Mouse (Mus musculus) large intestine, adult 2 months (tissue): ENCODE measurements around the gene Bend3. TPM values are rescaled to one million over a fixed set of nuclear protein-coding genes. Genes with fewer than 3 reads are reported as not detected.
A peak's percentile ranks its signal among the peaks of the same experiment; 100 is the strongest.

Source experiments
- DNase-seq: peaks from one replicate; pipeline ENCODE4 v3.0.0-alpha.2; 2012; ENCODE audit warnings: low read depth, low spot score
- WGBS: fragments of 180-500 bp; shearing (Covaris S2); methylation state at CpG from one replicate; pipeline ENCODE4 v1.1.7; 2018; 5-methylcytosine and 5-hydroxymethylcytosine counted together
- polyA plus RNA-seq: library from polyadenylated mRNA; depleted of rRNA; stranded (reverse); fragments of >200 nt; gene quantifications from 2 replicates; pipeline ENCODE4 v1.2.3, GENCODE M21; 2012

The Bend3 gene
- polyA plus RNA-seq, 1 experiment, result 2.2 TPM

GRCm38 (mm10) chr10:43477865-43478681, 558 bp upstream of the Bend3 start:
- no peak for DNase-seq
- 3% methylated on average over 42 of the region's 42 CpGs for WGBS

GRCm38 (mm10) chr10:43479436-43480157, 966 bp downstream of the Bend3 start:
- WGBS, result under 1% methylated on average over 97 of the region's 103 CpGs
- no peak for DNase-seq

GRCm38 (mm10) chr10:43480227-43480849, 1.7 kb downstream of the Bend3 start:
- WGBS, result 24% methylated on average over 13 of the region's 13 CpGs

GRCm38 (mm10) chr10:43481179-43481578, 2.5 kb downstream of the Bend3 start:
- no peak for DNase-seq
- 69% methylated on average over 4 of the region's 4 CpGs for WGBS

More at GRCm38 (mm10) chr10:43480227-43480849, 1.7 kb downstream of the Bend3 start:
- no peak for DNase-seq

GRCm38 (mm10) chr10:43482021-43482420, 3.4 kb downstream of the Bend3 start:
- WGBS, result 88% methylated on average over 5 of the region's 5 CpGs

GRCm38 (mm10) chr10:43483426-43483995, 4.9 kb downstream of the Bend3 start:
- 52% methylated on average over 9 of the region's 9 CpGs for WGBS
- no peak for DNase-seq

More at GRCm38 (mm10) chr10:43482021-43482420, 3.4 kb downstream of the Bend3 start:
- no peak for DNase-seq

GRCm38 (mm10) chr10:43485751-43486268, 7.2 kb downstream of the Bend3 start:
- WGBS, result 75% methylated on average over 6 of the region's 6 CpGs
- no peak for DNase-seq

- no peak for DNase-seq
- 31% methylated on average over 3 of the region's 3 CpGs for WGBS
Measured at GRCm38 (mm10) chr10:43487441-43488010, 8.9 kb downstream of the Bend3 start.

- WGBS, result 42% methylated on average over 4 of the region's 4 CpGs
- DNase-seq, result no peak
Measured at GRCm38 (mm10) chr10:43488258-43488657, 9.6 kb downstream of the Bend3 start.

- no peak for DNase-seq
- 89% methylated on average over 7 of the region's 7 CpGs for WGBS
Measured at GRCm38 (mm10) chr10:43489139-43489538, 10.5 kb downstream of the Bend3 start.

GRCm38 (mm10) chr10:43489550-43489949, 10.9 kb downstream of the Bend3 start:
- DNase-seq, result no peak
- WGBS, result 54% methylated on average over 6 of the region's 6 CpGs

GRCm38 (mm10) chr10:43490034-43490433, 11.4 kb downstream of the Bend3 start:
- no peak for DNase-seq
- WGBS, result 79% methylated on average over 8 of the region's 8 CpGs

GRCm38 (mm10) chr10:43490846-43491245, 12.2 kb downstream of the Bend3 start:
- WGBS, result 43% methylated on average over 5 of the region's 5 CpGs
- peak; percentile 64 for DNase-seq

GRCm38 (mm10) chr10:43502599-43502998, 24.0 kb downstream of the Bend3 start:
- no peak for DNase-seq
- 94% methylated on average over 4 of the region's 4 CpGs for WGBS

GRCm38 (mm10) chr10:43504291-43504690, 25.7 kb downstream of the Bend3 start:
- no peak for DNase-seq
- 36% methylated on average over 1 of the region's 1 CpGs for WGBS

GRCm38 (mm10) chr10:43507051-43507450, 28.4 kb downstream of the Bend3 start:
- no peak for DNase-seq
- WGBS, result 72% methylated on average over 4 of the region's 4 CpGs

- WGBS, result 90% methylated on average over 7 of the region's 7 CpGs
- no peak for DNase-seq
Measured at GRCm38 (mm10) chr10:43509228-43509627, 30.6 kb downstream of the Bend3 start.

- WGBS, result 82% methylated on average over 10 of the region's 10 CpGs
- DNase-seq, result no peak
Measured at GRCm38 (mm10) chr10:43512976-43513375, 34.3 kb downstream of the Bend3 start.

GRCm38 (mm10) chr10:43516992-43517660, 38.5 kb downstream of the Bend3 start:
- WGBS, result 25% methylated on average over 6 of the region's 6 CpGs
- DNase-seq, result no peak
